Mouse (Mus musculus): ENCODE measurements around the gene Acvr1b. TPM values are rescaled to one million over a fixed set of nuclear protein-coding genes. Genes with fewer than 3 reads are reported as not detected.

Acvr1b gene
- total and polyA plus RNA-seq, 3 experiments = under 0.01 TPM; not detected in 2

DNA sequence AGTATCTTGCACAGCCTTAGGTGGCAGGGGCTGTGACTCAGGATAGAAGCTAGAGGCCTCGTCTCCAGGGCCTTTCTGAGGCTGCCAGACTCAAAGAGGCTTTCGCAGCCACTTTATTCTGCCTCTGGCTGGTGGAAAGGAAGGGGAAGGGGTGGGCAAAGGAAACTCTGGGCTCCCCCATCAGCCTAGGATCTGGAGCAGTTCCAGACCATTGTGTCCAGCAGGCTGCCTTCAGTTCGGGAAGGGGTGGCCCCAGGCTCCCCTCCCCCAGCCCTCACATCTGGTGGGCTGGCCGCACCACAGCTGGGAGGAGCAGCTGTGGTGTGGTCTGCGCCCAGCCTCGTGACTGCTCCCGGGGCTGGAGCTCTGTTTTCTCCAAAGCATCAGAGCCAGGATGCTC is 54.1 kb downstream of the Acvr1b start:
- Histone ChIP-seq H3K9me3 (replicated peaks) (peaks cover 70% of the 10 kb centered on the region), H3K4me1 (ENCODE audit: insufficient read depth, low read depth, low read length) (no peaks in the 10 kb centered on the region), H3K4me3 (ENCODE audit: low read depth, low read length) (no peak overlapping the region), H3K27me3 (ENCODE audit: insufficient read depth, low read length) (no peaks in the 10 kb centered on the region; the same call in 1 of the 2 replicates), H3K36me3 (replicated peaks) (no peaks in the 10 kb centered on the region)
- DNase-seq (ENCODE audit: low spot score) = no peak
- no peak for ATAC-seq (ENCODE audit: extremely low read depth, insufficient number of reproducible peaks, low FRiP score, poor library complexity, severe bottlenecking)
- TF ChIP-seq CTCF (IDR thresholded peaks at IDR 0.05; ENCODE audit: low read depth, low read length) (no peak), TAL1 (conservative IDR thresholded peaks at IDR 0.05; ENCODE audit: low read depth, low read length) (no peak), GATA1 (IDR thresholded peaks at IDR 0.05; ENCODE audit: borderline replicate concordance, low read length) (no peak), GATA2 (IDR thresholded peaks at IDR 0.05; ENCODE audit: borderline replicate concordance, low read depth, low read length) (no peak), POLR2AphosphoS5 (IDR thresholded peaks at IDR 0.05; ENCODE audit: insufficient replicate concordance, low read depth, low read length) (no peak)

DNA sequence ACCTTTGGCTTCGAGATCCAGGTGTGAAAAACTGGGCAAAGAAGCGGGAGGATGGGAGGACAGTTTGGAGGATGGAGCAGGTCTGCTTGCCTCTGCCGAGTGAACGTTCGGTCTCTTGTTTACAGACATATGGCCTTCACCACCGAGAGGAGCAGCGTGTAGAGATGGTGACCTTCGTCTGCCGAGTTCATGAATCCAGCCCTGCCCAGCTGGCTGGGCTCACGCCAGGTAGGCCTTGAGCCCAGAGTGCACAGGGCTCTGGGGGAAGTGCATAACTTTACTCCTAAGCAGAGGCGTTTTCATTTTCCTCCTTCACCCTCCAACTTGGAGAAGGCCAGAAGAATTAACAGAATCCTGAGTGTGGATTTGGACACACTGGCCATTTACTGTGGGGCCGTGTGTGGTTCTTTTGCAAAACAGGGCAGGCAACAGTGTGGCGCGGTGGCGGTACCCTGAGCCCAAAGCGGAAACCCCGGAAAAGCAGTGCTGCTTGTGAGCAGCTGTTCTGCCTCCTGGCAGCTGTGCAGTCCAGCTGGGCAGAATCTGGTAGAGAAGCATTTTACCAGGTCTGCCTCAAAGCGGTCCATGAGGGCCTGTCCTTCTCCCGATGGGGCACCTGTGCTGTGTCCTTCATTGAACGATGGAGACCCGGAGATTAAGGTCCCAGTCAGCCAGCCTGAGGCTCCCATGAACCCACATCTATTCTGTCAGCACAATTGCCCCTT is 55.2 kb downstream of the Acvr1b start:
- H3K4me1 ChIP-seq (ENCODE audit: insufficient read depth, low read depth, low read length) = no peaks in the 10 kb centered on the region; the same call in 1 of the 2 replicates
- peaks cover 67% of the 10 kb centered on the region for H3K9me3 ChIP-seq (replicated peaks)
- no peak overlapping the region for H3K4me3 ChIP-seq (ENCODE audit: low read depth, low read length)
- ATAC-seq (ENCODE audit: extremely low read depth, insufficient number of reproducible peaks, low FRiP score, poor library complexity, severe bottlenecking) = no peak
- no peaks in the 10 kb centered on the region for H3K36me3 ChIP-seq (replicated peaks)
- H3K27me3 ChIP-seq (ENCODE audit: insufficient read depth, low read length) = no peaks in the 10 kb centered on the region; the same call in 1 of the 2 replicates
- no peak for TF ChIP-seq TAL1 (conservative IDR thresholded peaks at IDR 0.05; ENCODE audit: low read depth, low read length)
- TF ChIP-seq GATA1 (IDR thresholded peaks at IDR 0.05; ENCODE audit: borderline replicate concordance, low read length) = no peak
- no peak for TF ChIP-seq CTCF (IDR thresholded peaks at IDR 0.05; ENCODE audit: low read depth, low read length)
- TF ChIP-seq POLR2AphosphoS5 (IDR thresholded peaks at IDR 0.05; ENCODE audit: insufficient replicate concordance, low read depth, low read length) = no peak
- no peak for TF ChIP-seq GATA2 (IDR thresholded peaks at IDR 0.05; ENCODE audit: borderline replicate concordance, low read depth, low read length)
- no peak for DNase-seq (ENCODE audit: low spot score)

DNA sequence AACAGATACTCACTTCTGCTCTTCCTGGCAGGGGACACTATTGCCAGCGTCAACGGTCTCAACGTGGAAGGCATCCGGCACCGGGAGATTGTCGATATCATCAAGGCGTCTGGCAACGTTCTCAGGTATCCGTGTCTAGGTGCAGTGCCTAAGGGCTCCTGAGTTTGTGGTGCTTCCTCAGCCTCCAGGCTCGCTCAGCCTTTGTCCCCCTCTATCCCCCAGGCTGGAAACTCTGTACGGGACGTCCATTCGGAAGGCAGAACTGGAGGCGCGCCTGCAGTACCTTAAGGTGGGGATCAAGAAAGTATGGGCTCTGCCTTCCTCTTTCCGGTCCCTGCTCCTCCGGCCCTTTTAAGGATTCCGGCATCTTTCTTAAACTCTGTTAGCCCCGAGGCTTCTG is 56.6 kb downstream of the Acvr1b start:
- H3K36me3 ChIP-seq (replicated peaks) = no peaks in the 10 kb centered on the region
- TF ChIP-seq TAL1 (conservative IDR thresholded peaks at IDR 0.05; ENCODE audit: low read depth, low read length) = no peak
- no peak for TF ChIP-seq GATA1 (IDR thresholded peaks at IDR 0.05; ENCODE audit: borderline replicate concordance, low read length)
- TF ChIP-seq CTCF (IDR thresholded peaks at IDR 0.05; ENCODE audit: low read depth, low read length) = no peak
- TF ChIP-seq GATA2 (IDR thresholded peaks at IDR 0.05; ENCODE audit: borderline replicate concordance, low read depth, low read length) = no peak
- no peak for TF ChIP-seq POLR2AphosphoS5 (IDR thresholded peaks at IDR 0.05; ENCODE audit: insufficient replicate concordance, low read depth, low read length)
- H3K4me1 ChIP-seq (ENCODE audit: insufficient read depth, low read depth, low read length) = no peaks in the 10 kb centered on the region; the same call in 1 of the 2 replicates
- no peaks in the 10 kb centered on the region for H3K27me3 ChIP-seq (ENCODE audit: insufficient read depth, low read length)
- H3K9me3 ChIP-seq (replicated peaks) = peaks cover 60% of the 10 kb centered on the region
- H3K4me3 ChIP-seq (ENCODE audit: low read depth, low read length) = no peak overlapping the region
- no peak for ATAC-seq (ENCODE audit: extremely low read depth, insufficient number of reproducible peaks, low FRiP score, poor library complexity, severe bottlenecking)
- DNase-seq (ENCODE audit: low spot score) = no peak

DNA sequence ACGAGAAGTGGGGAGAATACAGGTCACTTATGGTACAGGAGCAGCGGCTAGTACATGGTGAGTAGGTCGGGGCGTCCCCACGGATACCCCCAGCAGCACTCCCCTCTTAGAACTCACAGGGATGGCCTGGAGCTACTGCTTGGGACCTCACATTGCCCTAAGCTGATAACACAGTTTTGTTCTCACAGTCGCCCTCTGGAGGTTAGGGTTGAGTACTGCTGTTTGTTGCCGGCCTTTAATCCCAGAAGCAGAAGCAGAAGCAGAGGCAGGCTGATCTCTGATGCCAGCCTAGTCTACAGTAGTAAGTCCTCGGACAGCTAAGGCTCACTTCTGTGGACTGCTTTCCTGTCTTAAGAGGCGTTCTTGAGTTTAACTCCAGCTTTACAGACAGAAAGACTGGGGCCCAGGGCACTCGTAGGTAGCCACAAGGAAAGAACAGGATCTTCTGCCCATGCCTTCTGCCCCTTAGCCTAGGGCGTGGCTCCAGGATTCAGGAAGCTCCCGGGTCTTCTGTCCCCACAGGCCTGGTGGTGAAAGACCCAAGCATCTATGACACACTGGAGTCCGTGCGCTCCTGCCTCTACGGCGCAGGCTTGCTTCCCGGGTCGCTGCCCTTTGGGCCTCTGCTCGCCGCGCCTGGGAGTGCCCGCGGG is 57.3 kb downstream of the Acvr1b start:
- ATAC-seq (ENCODE audit: extremely low read depth, insufficient number of reproducible peaks, low FRiP score, poor library complexity, severe bottlenecking) (no peak), DNase-seq (ENCODE audit: low spot score) (no peak)
- TF ChIP-seq POLR2AphosphoS5 (IDR thresholded peaks at IDR 0.05; ENCODE audit: insufficient replicate concordance, low read depth, low read length) (no peak), GATA1 (IDR thresholded peaks at IDR 0.05; ENCODE audit: borderline replicate concordance, low read length) (no peak), GATA2 (IDR thresholded peaks at IDR 0.05; ENCODE audit: borderline replicate concordance, low read depth, low read length) (no peak), TAL1 (conservative IDR thresholded peaks at IDR 0.05; ENCODE audit: low read depth, low read length) (no peak), CTCF (IDR thresholded peaks at IDR 0.05; ENCODE audit: low read depth, low read length) (no peak)
- Histone ChIP-seq H3K4me1 (ENCODE audit: insufficient read depth, low read depth, low read length) (no peaks in the 10 kb centered on the region; the same call in 1 of the 2 replicates), H3K4me3 (ENCODE audit: low read depth, low read length) (no peak overlapping the region), H3K9me3 (replicated peaks) (peaks cover 62% of the 10 kb centered on the region), H3K36me3 (replicated peaks) (no peaks in the 10 kb centered on the region), H3K27me3 (ENCODE audit: insufficient read depth, low read length) (no peaks in the 10 kb centered on the region; the same call in 1 of the 2 replicates)

DNA sequence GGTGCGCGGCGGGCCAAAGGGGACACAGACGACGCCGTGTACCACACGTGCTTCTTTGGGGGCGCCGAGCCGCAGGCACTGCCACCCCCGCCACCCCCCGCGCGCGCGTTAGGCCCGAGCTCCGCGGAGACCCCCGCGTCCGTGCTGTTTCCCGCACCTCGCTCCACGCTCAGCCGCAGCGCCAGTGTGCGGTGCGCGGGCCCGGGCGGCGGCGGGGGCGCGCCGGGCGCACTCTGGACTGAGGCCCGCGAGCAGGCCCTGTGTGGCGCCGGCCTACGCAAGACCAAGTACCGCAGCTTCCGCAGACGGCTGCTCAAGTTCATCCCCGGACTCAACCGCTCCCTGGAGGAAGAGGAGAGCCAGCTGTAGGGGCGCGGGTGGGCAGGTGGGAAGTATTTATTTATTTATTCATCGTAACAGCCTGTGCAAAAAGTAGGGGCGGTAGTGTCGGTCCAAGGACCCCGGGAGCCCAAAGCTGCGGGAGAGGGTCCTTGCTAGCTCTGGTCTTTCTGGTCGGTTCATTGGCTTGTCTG is 57.8 kb downstream of the Acvr1b start:
- no peaks in the 10 kb centered on the region; the same call in 1 of the 2 replicates for H3K4me1 ChIP-seq (ENCODE audit: insufficient read depth, low read depth, low read length)
- H3K36me3 ChIP-seq (replicated peaks) = no peaks in the 10 kb centered on the region
- ATAC-seq (ENCODE audit: extremely low read depth, insufficient number of reproducible peaks, low FRiP score, poor library complexity, severe bottlenecking) (no peak), DNase-seq (ENCODE audit: low spot score) (no peak)
- peaks cover 60% of the 10 kb centered on the region for H3K9me3 ChIP-seq (replicated peaks)
- no peak overlapping the region for H3K4me3 ChIP-seq (ENCODE audit: low read depth, low read length)
- H3K27me3 ChIP-seq (ENCODE audit: insufficient read depth, low read length) = no peaks in the 10 kb centered on the region; the same call in 1 of the 2 replicates
- TF ChIP-seq GATA2 (IDR thresholded peaks at IDR 0.05; ENCODE audit: borderline replicate concordance, low read depth, low read length) = no peak
- TF ChIP-seq TAL1 (conservative IDR thresholded peaks at IDR 0.05; ENCODE audit: low read depth, low read length) = no peak
- TF ChIP-seq GATA1 (IDR thresholded peaks at IDR 0.05; ENCODE audit: borderline replicate concordance, low read length) = no peak
- TF ChIP-seq POLR2AphosphoS5 (IDR thresholded peaks at IDR 0.05; ENCODE audit: insufficient replicate concordance, low read depth, low read length) = no peak
- no peak for TF ChIP-seq CTCF (IDR thresholded peaks at IDR 0.05; ENCODE audit: low read depth, low read length)

DNA sequence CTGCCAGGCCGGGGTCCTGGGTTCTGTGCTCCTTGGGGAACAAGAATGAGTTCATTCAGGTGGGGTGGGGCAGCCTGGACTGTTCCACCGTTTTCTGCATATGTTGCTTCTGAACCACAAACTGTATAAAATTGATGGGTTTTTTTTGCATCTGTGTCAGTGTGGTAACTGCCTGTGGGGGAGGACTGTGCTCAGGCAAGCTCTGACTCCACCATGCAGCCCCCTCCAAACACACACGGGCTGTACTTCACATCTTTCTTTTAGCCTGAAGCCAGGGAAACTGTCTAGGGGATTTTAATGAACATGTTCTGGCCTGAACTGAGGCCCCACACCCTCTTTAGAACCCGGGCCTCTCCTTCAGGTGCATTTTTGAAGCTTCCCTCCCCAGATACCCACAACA is 58.7 kb downstream of the Acvr1b start:
- no peak for ATAC-seq (ENCODE audit: extremely low read depth, insufficient number of reproducible peaks, low FRiP score, poor library complexity, severe bottlenecking)
- no peaks in the 10 kb centered on the region; the same call in 1 of the 2 replicates for H3K4me1 ChIP-seq (ENCODE audit: insufficient read depth, low read depth, low read length)
- H3K27me3 ChIP-seq (ENCODE audit: insufficient read depth, low read length) = no peaks in the 10 kb centered on the region; the same call in 1 of the 2 replicates
- no peak overlapping the region for H3K4me3 ChIP-seq (ENCODE audit: low read depth, low read length)
- no peaks in the 10 kb centered on the region for H3K36me3 ChIP-seq (replicated peaks)
- DNase-seq (ENCODE audit: low spot score) = no peak
- no peak for TF ChIP-seq GATA2 (IDR thresholded peaks at IDR 0.05; ENCODE audit: borderline replicate concordance, low read depth, low read length)
- TF ChIP-seq TAL1 (conservative IDR thresholded peaks at IDR 0.05; ENCODE audit: low read depth, low read length) = no peak
- TF ChIP-seq POLR2AphosphoS5 (IDR thresholded peaks at IDR 0.05; ENCODE audit: insufficient replicate concordance, low read depth, low read length) = no peak
- no peak for TF ChIP-seq GATA1 (IDR thresholded peaks at IDR 0.05; ENCODE audit: borderline replicate concordance, low read length)
- TF ChIP-seq CTCF (IDR thresholded peaks at IDR 0.05; ENCODE audit: low read depth, low read length) = no peak
- peaks cover 58% of the 10 kb centered on the region for H3K9me3 ChIP-seq (replicated peaks)
